Mouse (Mus musculus) lung, postnatal 0 days (tissue): ENCODE results near the gene Flt1. TPM values are rescaled to one million over a fixed set of nuclear protein-coding genes. Genes with fewer than 3 reads are reported as not detected.

Experiments used
- ATAC-seq: fragments of 200-750 bp; cut with Nextera tagmentation; 2 replicates; pipeline ENCODE4 v1.8.0; 2017; ENCODE audit warnings: moderate library complexity
- DNase-seq: peaks from one replicate; pipeline ENCODE4 v3.0.0-alpha.2; 2016; ENCODE audit warnings: low spot score
- H3K27ac ChIP-seq: fragments of 300-500 bp; sonication (generic); 2 replicates; pipeline ENCODE4 v1.5.1; 2014; ENCODE audit warnings: antibody characterized with exemption, mild to moderate bottlenecking, low read length, mixed read lengths
- H3K27me3 ChIP-seq: fragments of 300-500 bp; sonication (generic); replicated peaks from 2 replicates; pipeline ENCODE4 v1.6.1; 2014; ENCODE audit warnings: low read length, mixed read lengths; ENCODE audit not compliant: insufficient read depth
- H3K36me3 ChIP-seq: fragments of 300-500 bp; sonication (generic); 2 replicates; pipeline ENCODE4 v1.6.1; 2014; ENCODE audit warnings: low read length, mixed read lengths; ENCODE audit not compliant: insufficient read depth
- H3K4me1 ChIP-seq: fragments of 300-500 bp; sonication (generic); 2 replicates; pipeline ENCODE4 v1.6.1; 2014; ENCODE audit warnings: antibody characterized with exemption, low read depth, low read length, mixed read lengths; ENCODE audit not compliant: insufficient read depth
- H3K4me2 ChIP-seq: fragments of 300-500 bp; sonication (generic); replicated peaks from 2 replicates; pipeline ENCODE4 v1.6.1; 2014; ENCODE audit warnings: low read depth, mild to moderate bottlenecking, low read length, moderate library complexity, mixed read lengths
- H3K4me3 ChIP-seq: fragments of 300-500 bp; sonication (generic); 2 replicates; pipeline ENCODE4 v1.5.1; 2014; ENCODE audit warnings: low read depth, low read length
- H3K9ac ChIP-seq: fragments of 300-500 bp; sonication (generic); replicated peaks from 2 replicates; pipeline ENCODE4 v1.6.1; 2014; ENCODE audit warnings: low read depth, mild to moderate bottlenecking
- H3K9me3 ChIP-seq: fragments of 300-500 bp; sonication (generic); 2 replicates; pipeline ENCODE4 v1.6.1; 2016; ENCODE audit warnings: low read length, mixed read lengths
- CTCF ChIP-seq: IDR thresholded peaks from 2 replicates; pipeline ENCODE4 v1.5.1; 2016; ENCODE audit warnings: antibody characterized with exemption, mild to moderate bottlenecking
- EP300 ChIP-seq: IDR thresholded peaks from 2 replicates; pipeline ENCODE4 v1.6.1; 2016; ENCODE audit warnings: antibody characterized with exemption, mild to moderate bottlenecking, control low read depth
- WGBS: fragments of 180-500 bp; shearing (Covaris S2); extraction: QIAGEN DNeasy Blood & Tissue Kit; methylation state at CpG from one replicate; pipeline ENCODE4 v1.1.7; 2014; 5-methylcytosine and 5-hydroxymethylcytosine counted together
- polyA plus RNA-seq: library from polyadenylated mRNA; unstranded; fragments of >200 nt; fragmentation: Nextera tagmentation; extraction: Ambion mirVana; gene quantifications from 2 replicates; pipeline ENCODE4 v1.2.1, GENCODE M21; 2015

The Flt1 gene
- polyA plus RNA-seq, 1 experiment from 2014 or later: 18.1 TPM

DNA sequence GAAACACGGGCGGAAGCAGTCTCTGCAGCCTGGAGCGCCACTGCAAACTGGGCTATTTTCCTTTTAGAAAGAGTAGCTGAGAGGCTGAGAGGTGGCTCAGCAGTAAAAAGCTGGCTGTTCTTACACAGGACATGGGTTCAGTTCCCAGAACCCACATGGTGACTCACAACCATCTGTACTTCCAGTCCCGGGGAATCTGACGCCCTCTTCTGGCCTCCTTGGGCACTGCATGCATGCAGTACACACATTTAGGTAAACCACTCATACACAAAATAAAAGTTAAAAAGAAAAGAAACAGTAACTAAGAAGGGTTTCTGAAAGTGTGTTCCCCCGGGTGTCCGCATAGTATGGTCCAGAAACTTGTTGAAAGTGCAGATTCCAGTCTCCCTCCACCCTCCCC is 146.7 kb downstream of the Flt1 start:
- no peak overlapping the region for H3K4me2 ChIP-seq
- H3K9ac ChIP-seq: no peak overlapping the region
- H3K9me3 ChIP-seq: no peaks in the 10 kb centered on the region
- TF ChIP-seq CTCF (peak; percentile 23), EP300 (no peak)
- H3K27ac ChIP-seq: no peak overlapping the region
- no peak overlapping the region for H3K4me3 ChIP-seq
- H3K36me3 ChIP-seq: no peaks in the 10 kb centered on the region
- no peaks in the 10 kb centered on the region for H3K27me3 ChIP-seq
- 92% methylated on average over 7 of the region's 7 CpGs for WGBS
- H3K4me1 ChIP-seq: no peaks in the 10 kb centered on the region
- no peak for ATAC-seq
- DNase-seq: no peak

DNA sequence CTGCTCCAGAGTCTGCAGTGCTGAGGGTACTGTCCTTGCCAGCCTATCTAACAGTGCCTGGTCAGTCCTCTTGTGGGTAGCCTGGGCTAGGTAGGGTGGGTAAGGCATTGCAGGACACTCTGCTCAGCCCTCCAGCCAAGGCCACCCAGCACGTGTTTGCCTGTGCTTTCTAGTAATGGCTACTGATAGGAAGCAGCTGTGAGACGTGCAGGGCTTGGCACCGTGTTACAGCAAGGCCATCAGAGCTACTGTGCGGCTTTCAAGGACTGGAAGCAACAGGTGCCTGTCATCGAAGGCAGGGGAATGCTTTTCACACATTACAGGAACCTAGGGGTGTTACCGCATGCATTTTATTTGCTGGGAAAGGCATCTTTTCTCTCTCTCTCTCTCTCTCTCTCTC is 148.8 kb downstream of the Flt1 start:
- H3K9me3 ChIP-seq: no peaks in the 10 kb centered on the region
- H3K9ac ChIP-seq: no peak overlapping the region
- H3K4me3 ChIP-seq: no peak overlapping the region
- H3K36me3 ChIP-seq: no peaks in the 10 kb centered on the region
- H3K27me3 ChIP-seq: no peaks in the 10 kb centered on the region
- DNase-seq (no peak), ATAC-seq (no peak)
- no peak overlapping the region for H3K4me2 ChIP-seq
- no peaks in the 10 kb centered on the region for H3K4me1 ChIP-seq
- TF ChIP-seq EP300 (no peak), CTCF (no peak)
- H3K27ac ChIP-seq: no peak overlapping the region
- WGBS: 54% methylated on average over 6 of the region's 6 CpGs

DNA sequence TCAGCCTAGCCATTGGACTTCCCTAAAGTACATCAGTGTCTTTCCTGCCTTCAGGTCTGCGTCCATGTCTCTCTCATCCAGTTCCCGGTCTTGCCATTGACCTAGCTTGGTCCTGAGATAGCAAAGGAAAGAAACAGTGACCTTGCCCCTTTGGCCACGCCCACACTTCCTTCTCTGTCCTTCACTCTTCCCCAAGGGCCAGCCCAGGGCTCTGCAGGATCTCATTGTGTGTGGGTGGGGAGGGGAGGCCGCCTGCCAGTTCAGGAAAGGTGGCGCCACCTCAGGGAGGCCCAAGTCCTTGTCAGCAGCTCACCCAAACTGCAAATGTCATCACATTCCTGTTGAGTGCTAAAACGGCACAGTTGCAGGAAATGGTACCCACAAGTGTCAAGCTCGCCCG is 151.3 kb downstream of the Flt1 start:
- no peaks in the 10 kb centered on the region for H3K36me3 ChIP-seq
- H3K4me2 ChIP-seq: no peak overlapping the region
- no peak overlapping the region for H3K9ac ChIP-seq
- no peaks in the 10 kb centered on the region for H3K27me3 ChIP-seq
- TF ChIP-seq CTCF: peak; percentile 40
- TF ChIP-seq EP300: no peak
- H3K4me3 ChIP-seq: no peak overlapping the region
- DNase-seq (peak; percentile 55), ATAC-seq (peak; percentile 78)
- 53% methylated on average over 8 of the region's 8 CpGs for WGBS
- H3K27ac ChIP-seq: no peak overlapping the region
- no peaks in the 10 kb centered on the region for H3K4me1 ChIP-seq
- no peaks in the 10 kb centered on the region for H3K9me3 ChIP-seq

DNA sequence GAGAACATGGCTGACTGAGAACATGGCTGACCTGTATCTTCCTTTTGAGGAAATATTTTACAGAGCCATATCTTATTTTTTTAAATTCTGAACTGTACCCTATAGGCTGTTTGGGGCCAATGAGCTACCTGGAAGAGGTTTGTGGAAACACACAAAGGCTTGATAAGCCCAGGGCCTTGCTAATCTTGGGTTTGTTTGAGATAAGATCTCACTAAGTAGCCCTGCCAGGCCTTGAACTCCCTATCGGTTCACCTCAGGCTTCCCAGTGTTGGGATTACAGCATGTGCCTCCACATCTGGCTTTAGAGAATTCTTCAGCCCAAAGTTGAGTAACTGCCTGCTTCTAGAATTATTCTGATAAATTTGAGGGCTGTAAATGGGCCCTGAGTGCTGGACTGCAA is 152.3 kb downstream of the Flt1 start:
- WGBS: 70% methylated on average over 1 of the region's 1 CpGs
- TF ChIP-seq CTCF: no peak
- no peak for TF ChIP-seq EP300

DNA sequence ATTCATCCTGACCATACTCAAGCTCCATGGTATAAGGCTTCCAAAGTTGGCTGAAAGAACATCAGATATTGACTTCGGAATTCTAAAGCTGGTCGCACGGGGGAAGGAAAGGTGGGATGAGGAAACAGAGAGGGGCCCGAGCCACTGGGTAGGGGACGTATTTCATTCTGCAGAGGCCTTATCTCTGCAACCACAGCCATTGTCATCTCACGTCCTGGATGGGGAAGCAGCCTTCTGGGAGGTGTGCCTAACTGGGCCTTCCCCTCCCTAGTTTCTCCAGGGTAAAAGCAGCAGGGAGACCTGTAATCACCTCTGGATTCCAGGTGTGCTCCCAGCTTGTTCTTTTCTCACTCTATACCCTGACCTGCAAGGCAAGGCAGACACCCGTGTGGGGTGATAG is 153.1 kb downstream of the Flt1 start:
- DNase-seq: no peak
- Histone ChIP-seq H3K36me3 (no peaks in the 10 kb centered on the region), H3K27ac (no peak overlapping the region), H3K4me2 (no peak overlapping the region), H3K9ac (no peak overlapping the region), H3K4me3 (no peak overlapping the region), H3K27me3 (no peaks in the 10 kb centered on the region), H3K9me3 (no peaks in the 10 kb centered on the region), H3K4me1 (no peaks in the 10 kb centered on the region)
- ATAC-seq: no peak
- 67% methylated on average over 7 of the region's 7 CpGs for WGBS
- TF ChIP-seq CTCF: no peak
- TF ChIP-seq EP300: no peak

More for the DNA sequence above, 152.3 kb downstream of the Flt1 start:
- Histone ChIP-seq H3K4me2 (no peak overlapping the region), H3K27ac (no peak overlapping the region), H3K27me3 (no peaks in the 10 kb centered on the region), H3K9me3 (no peaks in the 10 kb centered on the region), H3K36me3 (no peaks in the 10 kb centered on the region), H3K9ac (no peak overlapping the region), H3K4me3 (no peak overlapping the region), H3K4me1 (no peaks in the 10 kb centered on the region)
- DNase-seq: no peak
- ATAC-seq: no peak

DNA sequence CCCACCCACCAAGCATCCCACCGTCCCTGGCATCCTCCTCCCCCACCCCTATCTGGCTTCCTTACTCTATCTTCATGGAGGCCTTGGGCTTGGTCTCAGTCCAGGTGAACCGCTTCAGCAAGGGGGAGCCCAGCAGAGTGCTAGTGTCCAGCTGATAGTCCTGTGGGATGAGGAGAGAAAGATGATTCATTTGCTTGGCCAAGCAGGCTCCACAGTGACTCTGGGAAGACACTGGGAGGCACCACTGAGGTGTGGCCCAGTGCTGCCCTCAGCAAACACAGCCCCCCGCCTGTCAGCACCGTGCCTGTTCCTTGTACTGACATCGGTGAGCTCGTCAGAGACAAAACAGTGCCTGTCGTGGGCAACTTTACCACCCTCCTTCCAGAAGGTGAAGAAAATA is 159.5 kb downstream of the Flt1 start:
- ATAC-seq: no peak
- Histone ChIP-seq H3K4me3 (no peak overlapping the region), H3K4me2 (no peak overlapping the region), H3K27ac (no peak overlapping the region), H3K36me3 (no peaks in the 10 kb centered on the region), H3K9ac (no peak overlapping the region), H3K4me1 (no peaks in the 10 kb centered on the region), H3K27me3 (no peaks in the 10 kb centered on the region), H3K9me3 (no peaks in the 10 kb centered on the region)
- DNase-seq: no peak
- TF ChIP-seq CTCF (no peak), EP300 (no peak)
- WGBS: 59% methylated on average over 7 of the region's 7 CpGs

DNA sequence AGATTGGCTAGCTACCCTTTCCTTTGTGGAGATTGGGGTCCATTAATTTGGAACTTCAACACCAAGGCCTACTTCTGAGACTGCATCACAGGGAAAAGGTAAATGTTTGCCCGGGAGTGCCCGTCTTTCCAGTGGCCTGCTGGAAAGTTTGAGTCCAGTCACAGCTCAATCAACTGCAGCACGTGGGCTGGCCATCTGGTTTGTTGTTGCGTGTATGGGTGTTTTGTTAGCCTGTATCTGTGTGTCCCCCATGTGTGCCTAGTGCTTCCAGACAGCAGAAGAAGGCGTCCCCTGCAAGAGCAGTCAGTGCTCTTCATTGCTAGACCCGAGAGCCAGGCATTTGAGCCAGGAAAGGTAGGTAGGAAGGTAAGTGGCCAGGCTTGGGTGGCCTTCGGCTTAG is 160.4 kb downstream of the Flt1 start:
- DNase-seq (no peak), ATAC-seq (no peak)
- WGBS: 85% methylated on average over 7 of the region's 7 CpGs
- Histone ChIP-seq H3K4me3 (no peak overlapping the region), H3K27me3 (no peaks in the 10 kb centered on the region), H3K36me3 (no peaks in the 10 kb centered on the region), H3K4me1 (no peaks in the 10 kb centered on the region), H3K4me2 (no peak overlapping the region), H3K27ac (no peak overlapping the region), H3K9ac (no peak overlapping the region), H3K9me3 (no peaks in the 10 kb centered on the region)
- TF ChIP-seq EP300: no peak
- TF ChIP-seq CTCF: no peak
